Mouse (Mus musculus): ENCODE measurements around the gene Hamp2.
A peak's percentile ranks its signal among the peaks of the same experiment; 100 is the strongest.

Gene Hamp2

DNA sequence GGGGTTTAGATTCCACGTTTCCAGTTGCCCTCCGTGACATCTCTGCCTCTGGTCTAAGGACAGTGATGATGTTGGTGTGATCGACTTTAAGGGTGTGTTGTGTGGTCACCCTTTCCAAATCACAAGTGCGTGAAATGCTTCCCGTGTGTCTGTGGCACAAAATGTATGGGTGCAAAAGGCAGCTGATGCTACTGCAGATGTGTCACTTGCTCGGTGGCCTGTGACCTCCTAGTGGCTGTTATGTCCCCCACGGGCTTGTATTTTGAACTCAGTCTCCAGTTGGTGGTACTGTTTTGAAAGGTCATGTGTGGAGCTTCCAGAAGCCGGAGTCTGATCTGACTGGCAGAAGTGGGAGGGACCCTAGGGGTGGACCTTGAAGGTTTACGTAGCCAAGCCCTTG is 32.7 kb downstream of the Hamp2 start:
- no peak for DNase-seq (ENCODE audit: low read depth)

DNA sequence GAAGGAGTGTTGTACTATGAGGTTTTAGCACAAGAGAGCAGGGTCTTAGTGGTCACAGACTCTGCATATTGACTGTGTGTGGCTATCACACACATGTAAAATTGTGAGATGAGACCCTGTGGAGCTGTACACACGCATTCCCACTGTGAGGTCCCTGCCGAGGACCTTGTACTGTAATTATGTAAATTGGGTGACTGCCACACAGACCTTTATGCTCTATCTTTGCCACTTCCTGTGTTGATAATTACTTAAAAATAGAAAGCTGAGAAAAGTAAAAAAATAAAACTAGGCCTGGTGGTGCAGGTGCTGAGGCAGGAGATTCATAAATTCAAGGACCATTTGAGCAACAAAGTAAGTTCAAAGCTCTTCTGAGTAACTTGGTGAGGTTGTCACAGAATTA is 33.8 kb downstream of the Hamp2 start:
- no peak for DNase-seq (ENCODE audit: low read depth)

- DNase-seq (ENCODE audit: low read depth) = no peak
These were observed 35.7 kb downstream of the Hamp2 start for GRCm38 (mm10) chr7:30888786-30889185.

GRCm38 (mm10) chr7:30887568-30888188 is 36.8 kb downstream of the Hamp2 start:
- no peak for DNase-seq (ENCODE audit: low read depth)

DNA sequence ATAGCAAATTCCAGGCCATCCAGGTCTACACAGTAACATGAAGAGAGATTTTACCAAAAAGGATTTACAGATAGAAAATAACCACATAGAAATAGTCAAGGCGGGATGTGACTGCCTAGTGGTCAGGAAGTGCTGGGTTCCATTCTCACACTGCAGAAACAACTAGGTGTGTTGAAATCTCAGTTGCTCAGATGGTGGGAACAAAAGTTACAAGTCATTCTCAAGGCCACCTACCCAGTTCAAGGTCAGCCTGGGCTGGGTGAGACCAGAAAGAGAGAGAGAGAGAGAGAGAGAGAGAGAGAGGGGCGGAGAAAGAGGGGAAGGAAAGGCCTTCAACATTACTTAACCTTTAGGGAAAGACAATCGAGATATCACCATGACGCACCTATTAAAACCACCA is 37.6 kb downstream of the Hamp2 start:
- no peak for DNase-seq (ENCODE audit: low read depth)

DNA sequence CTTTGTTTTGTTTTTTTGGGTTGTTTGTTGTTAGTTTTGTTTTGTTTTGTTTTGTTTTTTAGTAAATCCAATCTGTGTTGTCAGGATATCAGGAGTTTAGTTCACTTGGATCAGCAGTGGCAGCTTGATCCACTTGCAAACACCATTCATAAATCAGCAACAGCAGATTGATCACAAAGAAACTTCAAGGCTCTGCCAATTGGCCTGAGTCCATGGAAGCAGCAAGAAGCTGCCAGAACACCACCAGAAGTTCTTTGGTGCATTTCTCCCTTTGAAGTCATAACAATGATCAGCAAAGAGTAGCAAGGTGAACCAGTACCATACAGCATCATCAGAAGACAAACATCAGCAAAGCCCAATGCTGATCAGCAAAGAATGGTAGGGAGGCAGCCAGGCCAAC is 40.4 kb downstream of the Hamp2 start:
- no peak for DNase-seq (ENCODE audit: low read depth)

- DNase-seq (ENCODE audit: low read depth) = no peak
These were observed 43.1 kb downstream of the Hamp2 start for GRCm38 (mm10) chr7:30881367-30881766.

DNA sequence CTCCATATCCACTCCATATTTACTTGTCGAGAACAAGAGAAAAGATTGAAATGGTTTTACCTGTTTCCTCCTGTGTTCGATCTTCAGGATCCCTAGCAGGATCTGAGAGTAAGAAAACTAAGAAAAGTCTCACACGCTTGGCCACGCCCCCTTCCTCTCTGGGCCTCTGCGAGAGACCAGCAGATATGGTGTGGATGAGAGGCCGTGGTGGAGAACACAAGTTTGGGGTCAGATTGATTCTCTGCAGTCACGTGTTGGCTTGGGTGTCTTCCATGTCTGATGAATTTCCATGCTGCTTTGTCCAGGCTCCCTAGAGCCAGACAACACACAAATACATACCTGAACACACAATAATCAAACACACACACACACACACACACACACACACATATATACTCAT is 44.3 kb downstream of the Hamp2 start, which contains the start of gene Cd22:
Gene Cd22, minus strand, starts transcription at position 167 of the 400 bp plus-strand sequence.
- no peak for DNase-seq (ENCODE audit: low read depth)

DNA sequence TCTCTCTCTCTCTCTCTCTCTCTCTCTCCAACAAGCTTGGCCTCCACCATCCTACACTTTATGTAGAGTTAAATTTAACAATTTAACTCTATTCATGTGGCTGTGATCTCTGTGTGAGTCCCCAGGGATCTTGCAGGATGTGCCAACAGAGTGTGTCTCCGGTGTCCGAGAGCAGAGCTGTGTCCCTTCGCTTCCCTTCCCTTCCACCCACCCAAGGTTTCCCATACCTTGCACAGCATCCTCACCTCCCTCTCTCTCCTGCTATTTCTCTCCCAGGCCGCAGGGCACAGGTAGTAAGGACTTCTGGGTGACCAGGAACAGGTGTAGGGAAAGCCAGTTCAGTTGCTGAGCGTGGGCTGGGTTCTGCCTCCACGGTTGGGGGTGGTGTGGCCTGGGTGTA is 45.5 kb downstream of the Hamp2 start:
- DNase-seq (ENCODE audit: low read depth) = no peak

DNA sequence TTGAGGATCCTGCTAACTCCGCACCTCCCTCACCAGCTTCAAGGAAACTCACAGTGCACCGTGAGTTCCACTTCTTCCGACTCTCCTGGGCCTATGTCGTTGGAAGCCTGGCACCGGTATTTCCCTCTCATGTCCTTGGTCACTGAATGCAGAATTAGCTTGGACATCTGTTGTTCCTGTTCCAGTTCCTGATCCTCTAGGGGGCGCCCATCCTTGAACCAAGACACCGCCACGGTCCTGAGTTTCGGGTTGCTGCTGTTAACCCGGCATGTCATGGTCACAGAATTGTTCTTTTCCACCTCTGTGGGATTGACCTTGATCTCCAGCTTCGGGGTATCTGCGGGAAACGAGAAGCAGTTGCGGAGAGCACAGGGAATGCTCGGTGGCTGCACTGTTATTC is 51.4 kb downstream of the Hamp2 start:
- DNase-seq (ENCODE audit: low read depth) = peak; percentile 44
